Mouse (Mus musculus) E14TG2a.4 (cell line): ENCODE data around the gene Slc38a4.

Experiments used
- CTCF ChIP-seq: conservative IDR thresholded peaks from 2 replicates; pipeline ENCODE4 v1.5.1; 2014; ENCODE audit warnings: low read length
- POU5F1 ChIP-seq: IDR thresholded peaks from 2 replicates; pipeline ENCODE4 v1.6.1; 2014; ENCODE audit warnings: low read length, borderline replicate concordance

DNA sequence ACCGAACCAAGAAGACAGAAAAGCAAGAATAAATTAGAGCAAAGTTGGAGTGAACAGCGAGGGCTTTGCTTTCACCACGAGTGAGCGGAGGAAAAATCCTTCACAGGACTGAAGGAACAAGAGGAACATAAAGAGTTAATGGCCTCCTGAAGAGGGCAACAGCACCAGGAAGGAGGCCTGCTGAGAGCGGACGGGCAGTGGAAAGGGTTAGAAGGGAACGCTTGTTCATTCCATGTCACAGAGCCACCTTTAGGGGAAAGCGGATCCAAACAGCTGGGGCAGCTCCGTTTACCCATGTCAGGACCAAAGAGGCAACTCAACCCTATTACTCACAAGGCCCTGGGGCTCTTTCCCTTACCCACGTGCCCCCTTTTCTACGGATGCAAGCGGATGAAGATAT is 54.3 kb downstream of the Slc38a4 start:
- no peak for TF ChIP-seq CTCF
- TF ChIP-seq POU5F1 = no peak
